Mouse (Mus musculus) kidney, adult 2 months (tissue): ENCODE measurements around the gene A530084C06Rik. TPM values are rescaled to one million over a fixed set of nuclear protein-coding genes. Genes with fewer than 3 reads are reported as not detected.

Experiments used
- DNase-seq: peaks from one replicate; pipeline ENCODE4 v3.0.0; 2021
- H3K27ac ChIP-seq: fragments of 200-500 bp; 2 replicates; pipeline ENCODE4 v1.5.1; 2012; ENCODE audit warnings: low read depth, low read length, control low read depth, inconsistent platforms; ENCODE audit not compliant: insufficient read depth
- H3K27me3 ChIP-seq: fragments of 200-500 bp; replicated peaks from 2 replicates; pipeline ENCODE4 v1.6.1; 2012; ENCODE audit warnings: mild to moderate bottlenecking, moderate library complexity, low read length, inconsistent platforms; ENCODE audit not compliant: control insufficient read depth, insufficient read depth
- H3K36me3 ChIP-seq: fragments of 200-500 bp; 2 replicates; pipeline ENCODE4 v1.6.1; 2012; ENCODE audit warnings: mild to moderate bottlenecking, moderate library complexity, low read length, inconsistent platforms; ENCODE audit not compliant: control insufficient read depth, insufficient read depth
- H3K4me1 ChIP-seq: fragments of 200-500 bp; 2 replicates; pipeline ENCODE4 v1.6.1; 2011; ENCODE audit warnings: low read length; ENCODE audit not compliant: control insufficient read depth, insufficient read depth
- H3K4me3 ChIP-seq: fragments of 200-500 bp; 2 replicates; pipeline ENCODE4 v1.5.1; 2011; ENCODE audit warnings: mild to moderate bottlenecking, low read depth, low read length, control low read depth; ENCODE audit not compliant: insufficient read depth
- CTCF ChIP-seq: fragments of 200-500 bp; conservative IDR thresholded peaks from 2 replicates; pipeline ENCODE4 v1.5.1; 2011; ENCODE audit warnings: low read depth, mild to moderate bottlenecking, control low read depth, low read length, moderate library complexity, mixed read lengths; ENCODE audit not compliant: insufficient read depth, insufficient read length
- POLR2A ChIP-seq: fragments of 200-500 bp; IDR thresholded peaks from one replicate; pipeline ENCODE4 v1.6.1; 2011; ENCODE audit warnings: low read depth, low read length, control low read depth
- WGBS: fragments of 180-500 bp; shearing (Covaris S2); methylation state at CpG from one replicate; pipeline ENCODE4 v1.1.7; 2018; 5-methylcytosine and 5-hydroxymethylcytosine counted together
- polyA plus RNA-seq: library from polyadenylated mRNA; depleted of rRNA; stranded (reverse); fragments of >200 nt; gene quantifications from 2 replicates; pipeline ENCODE4 v1.2.3, GENCODE M21; 2012

A530084C06Rik gene
- polyA plus RNA-seq, 1 experiment, result 0.30 TPM

DNA sequence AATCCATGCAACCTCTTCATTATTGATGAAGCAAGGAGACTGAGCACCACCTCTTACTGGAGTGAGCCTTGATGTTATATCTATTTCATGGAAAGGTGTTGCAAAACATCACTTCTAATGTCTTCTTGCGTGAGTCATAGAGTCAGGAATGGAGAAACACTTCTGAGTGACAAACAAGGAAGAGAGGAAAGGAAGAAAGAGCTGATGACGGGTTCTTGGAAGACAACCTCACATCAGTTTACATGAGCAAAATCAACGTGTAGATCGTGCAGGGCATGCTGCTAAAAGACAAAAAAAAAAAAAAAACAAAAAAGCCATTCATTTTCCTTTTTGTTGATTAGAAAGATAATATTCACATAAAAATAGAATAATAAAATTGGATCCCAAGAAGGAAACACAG lies 24.4 kb downstream of the A530084C06Rik start:
- Histone ChIP-seq H3K4me1 (peaks cover 2% of the 10 kb centered on the region; the same call in 1 of the 2 replicates), H3K27me3 (no peaks in the 10 kb centered on the region), H3K27ac (no peak overlapping the region), H3K36me3 (no peaks in the 10 kb centered on the region), H3K4me3 (no peak overlapping the region)
- no peak for DNase-seq
- WGBS, result 92% methylated on average over 4 of the region's 4 CpGs
- TF ChIP-seq CTCF, result no peak
- no peak for TF ChIP-seq POLR2A

- H3K4me3 ChIP-seq, result no peak overlapping the region
- H3K27ac ChIP-seq, result no peak overlapping the region
- DNase-seq, result no peak
- peaks cover 2% of the 10 kb centered on the region; the same call in 1 of the 2 replicates for H3K4me1 ChIP-seq
- H3K36me3 ChIP-seq, result no peaks in the 10 kb centered on the region
- H3K27me3 ChIP-seq, result no peaks in the 10 kb centered on the region
- TF ChIP-seq CTCF, result no peak
- TF ChIP-seq POLR2A, result no peak
- 28% methylated on average over 8 of the region's 8 CpGs for WGBS
Measured at GRCm38 (mm10) chr13:31531651-31532061, 27.5 kb downstream of the A530084C06Rik start.

DNA sequence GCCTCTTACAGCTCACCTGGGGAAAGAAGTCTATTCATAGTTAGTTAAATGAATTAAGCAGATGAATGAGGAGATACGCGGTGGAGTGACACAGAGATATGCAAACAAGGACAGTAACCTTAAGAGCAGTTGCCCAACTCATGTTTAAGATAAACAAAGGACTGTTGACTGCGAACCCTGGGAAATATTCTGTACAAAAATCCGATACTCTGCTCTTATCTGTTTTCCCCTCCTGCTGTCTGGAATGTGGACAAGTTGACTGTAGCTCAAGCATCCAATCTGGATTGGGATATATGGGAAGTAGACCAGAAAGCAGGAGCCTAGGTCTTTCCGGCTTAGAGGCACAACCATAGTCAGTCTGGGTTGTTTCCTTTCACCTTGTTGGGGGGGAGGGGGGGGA lies 27.9 kb downstream of the A530084C06Rik start:
- H3K36me3 ChIP-seq, result no peaks in the 10 kb centered on the region
- WGBS, result 73% methylated on average over 5 of the region's 5 CpGs
- DNase-seq, result no peak

GRCm38 (mm10) chr13:31524976-31525375 lies 34.2 kb downstream of the A530084C06Rik start:
- Histone ChIP-seq H3K4me3 (no peak overlapping the region), H3K4me1 (no peaks in the 10 kb centered on the region), H3K36me3 (no peaks in the 10 kb centered on the region), H3K27me3 (no peaks in the 10 kb centered on the region), H3K27ac (no peak overlapping the region)
- no peak for TF ChIP-seq POLR2A
- no peak for TF ChIP-seq CTCF
- WGBS, result 83% methylated on average over 4 of the region's 4 CpGs
- no peak for DNase-seq

More for the DNA sequence above, 27.9 kb downstream of the A530084C06Rik start:
- Histone ChIP-seq H3K27me3 (no peaks in the 10 kb centered on the region), H3K4me1 (peaks cover 2% of the 10 kb centered on the region; the same call in 1 of the 2 replicates), H3K27ac (no peak overlapping the region), H3K4me3 (no peak overlapping the region)
- TF ChIP-seq CTCF (no peak), POLR2A (no peak)

GRCm38 (mm10) chr13:31518971-31519370 lies 40.2 kb downstream of the A530084C06Rik start:
- H3K36me3 ChIP-seq, result no peaks in the 10 kb centered on the region
- TF ChIP-seq POLR2A (no peak), CTCF (no peak)
- WGBS, result 88% methylated on average over 9 of the region's 9 CpGs
- H3K4me3 ChIP-seq, result no peak overlapping the region
- no peaks in the 10 kb centered on the region for H3K4me1 ChIP-seq
- H3K27me3 ChIP-seq, result no peaks in the 10 kb centered on the region
- no peak for DNase-seq
- no peak overlapping the region for H3K27ac ChIP-seq

- 35% methylated on average over 10 of the region's 10 CpGs for WGBS
- no peak overlapping the region for H3K27ac ChIP-seq
Measured at GRCm38 (mm10) chr13:31518411-31518886, 40.7 kb downstream of the A530084C06Rik start.

DNA sequence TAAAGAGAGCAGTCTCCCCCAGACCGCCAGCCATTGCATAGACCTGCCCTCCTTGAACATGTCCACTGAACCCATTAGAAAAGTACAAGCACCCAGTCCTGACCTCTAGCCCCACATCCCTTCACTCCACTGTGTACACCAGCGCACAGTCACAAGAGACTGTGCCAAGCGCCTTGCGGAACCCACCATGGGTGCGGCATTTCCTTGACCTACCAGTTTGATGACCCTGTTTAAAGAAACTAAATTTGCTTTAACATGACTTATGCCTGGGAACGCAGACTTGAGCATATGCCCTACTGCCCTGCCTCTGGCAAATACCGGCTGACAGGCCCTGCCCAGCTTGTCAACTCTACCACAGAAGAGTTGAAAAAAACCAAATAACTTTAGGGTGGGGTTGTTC lies 43.9 kb downstream of the A530084C06Rik start:
- Histone ChIP-seq H3K27ac (no peak overlapping the region), H3K27me3 (no peaks in the 10 kb centered on the region), H3K36me3 (no peaks in the 10 kb centered on the region), H3K4me1 (no peaks in the 10 kb centered on the region), H3K4me3 (no peak overlapping the region)
- no peak for TF ChIP-seq POLR2A
- no peak for TF ChIP-seq CTCF
- WGBS, result 96% methylated on average over 7 of the region's 7 CpGs
- DNase-seq, result no peak

More at GRCm38 (mm10) chr13:31518411-31518886, 40.7 kb downstream of the A530084C06Rik start:
- Histone ChIP-seq H3K4me3 (no peak overlapping the region), H3K36me3 (no peaks in the 10 kb centered on the region), H3K27me3 (no peaks in the 10 kb centered on the region), H3K4me1 (no peaks in the 10 kb centered on the region)
- peak; percentile 75 for DNase-seq
- no peak for TF ChIP-seq CTCF
- no peak for TF ChIP-seq POLR2A
